Mouse (Mus musculus): ENCODE results near the gene Scamp2. TPM values are rescaled to one million over a fixed set of nuclear protein-coding genes. Genes with fewer than 3 reads are reported as not detected.
A peak's percentile ranks its signal among the peaks of the same experiment; 100 is the strongest.

Scamp2 gene
- polyA plus RNA-seq, 1 experiment = 38.3 TPM

DNA sequence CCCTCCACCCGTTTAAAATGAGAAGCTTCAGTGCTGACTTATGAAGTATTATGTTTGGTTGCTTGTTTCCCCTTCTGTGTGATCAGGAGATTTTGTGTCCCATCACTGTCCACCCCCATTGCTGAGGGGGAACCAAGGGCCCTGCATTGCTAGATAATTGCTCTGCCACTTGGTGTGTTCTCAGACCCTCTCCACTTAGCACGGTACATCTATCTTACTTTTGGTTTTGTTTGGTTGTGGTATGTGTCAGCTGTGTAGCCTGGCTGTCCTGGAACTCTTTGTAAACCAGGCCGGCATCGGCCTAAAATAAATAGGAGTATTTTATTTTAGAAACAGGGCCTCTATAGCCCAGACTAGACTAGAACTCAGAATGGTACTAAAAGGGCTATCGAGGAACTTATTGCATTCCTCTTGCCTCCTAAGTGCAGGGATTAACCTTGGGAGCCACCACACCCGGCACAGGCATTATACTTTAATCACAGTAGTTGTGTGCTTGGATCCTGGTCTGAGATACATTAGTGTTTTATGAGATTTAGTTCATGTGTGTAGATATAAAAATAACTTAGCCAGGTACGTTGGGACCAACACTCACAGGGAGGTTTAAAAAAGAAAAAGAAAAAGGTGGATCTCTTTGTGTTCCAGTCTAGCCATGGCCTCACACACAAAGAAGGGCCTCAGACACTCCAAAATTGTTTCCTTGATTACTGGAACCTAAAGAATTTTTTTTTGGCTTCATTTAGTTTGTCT lies 38.5 kb upstream of the Scamp2 start:
- no peak for TF ChIP-seq SRF (IDR thresholded peaks at IDR 0.05; ENCODE audit: control insufficient read depth, insufficient read length, low read depth)
- no peak for TF ChIP-seq E2F4 (IDR thresholded peaks at IDR 0.05; ENCODE audit: insufficient read depth)
- Histone ChIP-seq H3ac (ENCODE audit: control insufficient read depth, insufficient read length) (peak overlapping the region; percentile 98), H3K36me3 (ENCODE audit: control insufficient read depth, insufficient read depth) (no peaks in the 10 kb centered on the region), H3K4me3 (peak overlapping the region; percentile 79), H3K4me2 (ENCODE audit: low read depth) (peak overlapping the region; percentile 87), H3K27me3 (ENCODE audit: control insufficient read depth, insufficient read depth, insufficient read length) (no peaks in the 10 kb centered on the region), H3K79me2 (ENCODE audit: control insufficient read depth, insufficient read depth) (peaks cover 57% of the 10 kb centered on the region)

DNA sequence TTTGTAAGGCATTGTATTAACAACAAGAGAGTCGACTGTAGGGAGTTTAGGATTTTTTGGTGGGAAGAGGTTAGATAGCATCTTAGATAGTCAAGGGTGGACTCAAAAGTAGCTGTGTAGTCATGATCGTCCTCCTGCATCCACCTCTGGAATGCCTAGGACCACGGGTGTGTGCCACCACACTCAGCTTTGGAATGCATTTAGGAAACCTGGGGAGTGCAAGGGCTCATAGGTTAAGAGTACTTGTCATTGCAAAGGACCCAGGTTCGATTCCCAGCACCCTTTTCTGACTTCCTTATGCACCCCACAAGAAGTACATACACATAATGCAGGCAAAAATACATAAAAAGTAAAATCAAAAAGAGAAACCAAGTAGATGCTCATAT lies 37.9 kb upstream of the Scamp2 start:
- no peaks in the 10 kb centered on the region for H3K27me3 ChIP-seq (ENCODE audit: control insufficient read depth, insufficient read depth, insufficient read length)
- H3ac ChIP-seq (ENCODE audit: control insufficient read depth, insufficient read length) = no peak overlapping the region
- H3K4me3 ChIP-seq = peak overlapping the region; percentile 79
- peak overlapping the region; percentile 87 for H3K4me2 ChIP-seq (ENCODE audit: low read depth)
- H3K36me3 ChIP-seq (ENCODE audit: control insufficient read depth, insufficient read depth) = no peaks in the 10 kb centered on the region
- peaks cover 63% of the 10 kb centered on the region for H3K79me2 ChIP-seq (ENCODE audit: control insufficient read depth, insufficient read depth)
- TF ChIP-seq E2F4 (IDR thresholded peaks at IDR 0.05; ENCODE audit: insufficient read depth) = no peak
- no peak for TF ChIP-seq MYOD1 (IDR thresholded peaks at IDR 0.05; ENCODE audit: control insufficient read depth in 1 of 3, insufficient read length in 2 of 3, low read depth in 2 of 3)
- no peak for TF ChIP-seq USF1 (IDR thresholded peaks at IDR 0.05; ENCODE audit: low read depth)
- TF ChIP-seq TCF3 (IDR thresholded peaks at IDR 0.05; ENCODE audit: insufficient read length, low read depth) = no peak
- no peak for TF ChIP-seq POLR2AphosphoS2 (IDR thresholded peaks at IDR 0.05; ENCODE audit: insufficient read length, low read depth)
- no peak for TF ChIP-seq REST (IDR thresholded peaks at IDR 0.05; ENCODE audit: insufficient read depth, insufficient read length)
- no peak for TF ChIP-seq POLR2A (IDR thresholded peaks at IDR 0.05; ENCODE audit: insufficient read length, low read depth)
- TF ChIP-seq MYOG (IDR thresholded peaks at IDR 0.05; ENCODE audit: control insufficient read depth in 1 of 3, insufficient read depth in 1 of 3, insufficient read length in 2 of 3, low read depth in 2 of 3) = no peak
- TF ChIP-seq MAX (IDR thresholded peaks at IDR 0.05; ENCODE audit: low read depth) = no peak
- no peak for TF ChIP-seq TCF12 (IDR thresholded peaks at IDR 0.05; ENCODE audit: insufficient read depth, poor library complexity, severe bottlenecking)
- TF ChIP-seq CEBPB (IDR thresholded peaks at IDR 0.05; ENCODE audit: insufficient read depth, poor library complexity, severe bottlenecking) = no peak
- TF ChIP-seq SRF (IDR thresholded peaks at IDR 0.05; ENCODE audit: control insufficient read depth, insufficient read length, low read depth) = no peak

DNA sequence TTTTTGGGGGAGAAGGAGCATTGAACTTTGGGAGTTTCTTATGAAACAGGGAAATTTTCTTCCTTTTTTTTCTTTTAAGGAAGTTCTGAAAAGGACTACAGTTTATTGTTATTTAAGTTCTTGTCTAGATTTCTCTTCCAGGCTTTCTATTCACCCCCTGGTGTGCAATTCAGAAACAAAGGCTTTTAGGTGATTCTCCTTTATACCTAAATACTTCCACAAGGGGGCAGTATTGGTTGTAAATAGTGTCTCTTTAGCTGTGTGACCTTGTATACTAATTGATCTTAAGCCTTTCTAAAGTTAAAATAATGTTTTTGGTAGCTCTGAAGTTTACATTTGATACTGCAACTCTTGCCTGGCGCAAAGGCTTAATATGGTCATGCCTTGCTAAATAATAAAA lies 37.0 kb upstream of the Scamp2 start:
- H3ac ChIP-seq (ENCODE audit: control insufficient read depth, insufficient read length) = no peak overlapping the region
- peaks cover 3% of the 10 kb centered on the region for H3K36me3 ChIP-seq (ENCODE audit: control insufficient read depth, insufficient read depth)
- peaks cover 72% of the 10 kb centered on the region for H3K79me2 ChIP-seq (ENCODE audit: control insufficient read depth, insufficient read depth)
- no peak overlapping the region for H3K4me3 ChIP-seq
- TF ChIP-seq POLR2AphosphoS2 (IDR thresholded peaks at IDR 0.05; ENCODE audit: insufficient read length, low read depth) (no peak), MAX (IDR thresholded peaks at IDR 0.05; ENCODE audit: low read depth) (no peak), MYOG (IDR thresholded peaks at IDR 0.05; ENCODE audit: control insufficient read depth in 1 of 3, insufficient read depth in 1 of 3, insufficient read length in 2 of 3, low read depth in 2 of 3) (no peak), TCF12 (IDR thresholded peaks at IDR 0.05; ENCODE audit: insufficient read depth, poor library complexity, severe bottlenecking) (no peak), TCF3 (IDR thresholded peaks at IDR 0.05; ENCODE audit: insufficient read length, low read depth) (no peak), SRF (IDR thresholded peaks at IDR 0.05; ENCODE audit: control insufficient read depth, insufficient read length, low read depth) (no peak), USF1 (IDR thresholded peaks at IDR 0.05; ENCODE audit: low read depth) (no peak), REST (IDR thresholded peaks at IDR 0.05; ENCODE audit: insufficient read depth, insufficient read length) (no peak), CEBPB (IDR thresholded peaks at IDR 0.05; ENCODE audit: insufficient read depth, poor library complexity, severe bottlenecking) (no peak), MYOD1 (IDR thresholded peaks at IDR 0.05; ENCODE audit: control insufficient read depth in 1 of 3, insufficient read length in 2 of 3, low read depth in 2 of 3) (no peak), POLR2A (IDR thresholded peaks at IDR 0.05; ENCODE audit: insufficient read length, low read depth) (no peak), E2F4 (IDR thresholded peaks at IDR 0.05; ENCODE audit: insufficient read depth) (no peak)
- no peaks in the 10 kb centered on the region for H3K27me3 ChIP-seq (ENCODE audit: control insufficient read depth, insufficient read depth, insufficient read length)
- peak overlapping the region; percentile 87 for H3K4me2 ChIP-seq (ENCODE audit: low read depth)

DNA sequence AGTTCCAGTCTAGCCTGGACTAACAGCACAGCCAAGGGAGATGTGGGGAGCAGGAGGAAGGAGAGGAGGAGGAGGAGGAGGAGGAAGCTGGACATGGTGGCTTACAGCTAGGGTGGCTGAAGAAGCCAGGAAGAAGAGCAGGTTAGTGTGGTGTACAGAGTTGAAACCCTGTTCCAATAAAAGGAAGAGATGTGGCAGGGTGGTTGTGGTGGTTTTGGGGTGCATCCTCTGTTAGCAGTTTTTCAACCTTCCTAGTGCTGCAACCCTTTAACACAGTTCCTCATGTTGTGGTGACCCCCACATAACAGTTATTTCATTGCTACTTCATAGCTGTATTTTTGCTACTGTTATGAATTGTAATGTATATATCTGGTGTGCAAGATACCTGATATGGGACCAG lies 36.3 kb upstream of the Scamp2 start:
- H3K4me2 ChIP-seq (ENCODE audit: low read depth) = peak overlapping the region; percentile 37
- no peak overlapping the region for H3K4me3 ChIP-seq
- H3ac ChIP-seq (ENCODE audit: control insufficient read depth, insufficient read length) = no peak overlapping the region
- no peaks in the 10 kb centered on the region for H3K27me3 ChIP-seq (ENCODE audit: control insufficient read depth, insufficient read depth, insufficient read length)
- TF ChIP-seq REST (IDR thresholded peaks at IDR 0.05; ENCODE audit: insufficient read depth, insufficient read length) (no peak), MAX (IDR thresholded peaks at IDR 0.05; ENCODE audit: low read depth) (no peak), TCF3 (IDR thresholded peaks at IDR 0.05; ENCODE audit: insufficient read length, low read depth) (no peak), MYOG (IDR thresholded peaks at IDR 0.05; ENCODE audit: control insufficient read depth in 1 of 3, insufficient read depth in 1 of 3, insufficient read length in 2 of 3, low read depth in 2 of 3) (no peak), POLR2A (IDR thresholded peaks at IDR 0.05; ENCODE audit: insufficient read length, low read depth) (no peak), CEBPB (IDR thresholded peaks at IDR 0.05; ENCODE audit: insufficient read depth, poor library complexity, severe bottlenecking) (no peak), TCF12 (IDR thresholded peaks at IDR 0.05; ENCODE audit: insufficient read depth, poor library complexity, severe bottlenecking) (no peak), SRF (IDR thresholded peaks at IDR 0.05; ENCODE audit: control insufficient read depth, insufficient read length, low read depth) (no peak), E2F4 (IDR thresholded peaks at IDR 0.05; ENCODE audit: insufficient read depth) (no peak), MYOD1 (IDR thresholded peaks at IDR 0.05; ENCODE audit: control insufficient read depth in 1 of 3, insufficient read length in 2 of 3, low read depth in 2 of 3) (no peak), USF1 (IDR thresholded peaks at IDR 0.05; ENCODE audit: low read depth) (no peak), POLR2AphosphoS2 (IDR thresholded peaks at IDR 0.05; ENCODE audit: insufficient read length, low read depth) (no peak)
- H3K36me3 ChIP-seq (ENCODE audit: control insufficient read depth, insufficient read depth) = peaks cover 10% of the 10 kb centered on the region
- peaks cover 79% of the 10 kb centered on the region for H3K79me2 ChIP-seq (ENCODE audit: control insufficient read depth, insufficient read depth)
